ENCODE assay signal across 10 mouse cellular contexts in genomic region chr8:109595854-109596253, GRCm38 (mm10). TPM values are rescaled to one million over a fixed set of nuclear protein-coding genes. Genes with fewer than 3 reads are reported as not detected.
DNase-seq lines count a peak whose midpoint lies in the region; ATAC-seq and TF ChIP-seq lines count a peak whose summit lies in the region.
"Had no signal": no experiment of that assay in that cellular context is flagged by ENCODE, and none has a peak within 500 bp of the region (broad histone marks: within the 10 kb centered on the region; RNA-seq: fewer than 3 reads in every experiment).

No protein-coding gene starts in this region.

- H3K4me3 ChIP-seq in kidney, embryonic 15.5 days (replicated peaks) = no peak overlapping the region
- H3K4me3 ChIP-seq in ES-Bruce4 (ENCODE audit: low read depth, low read length) = no peak overlapping the region
- no peak overlapping the region for H3K4me3 ChIP-seq in forebrain, postnatal 0 days (ENCODE audit: low read depth, low read length)
- H3K4me3 ChIP-seq: limb, embryonic 13.5 days had no signal

- TF ChIP-seq EP300 in ES-Bruce4 (IDR thresholded peaks at IDR 0.05; ENCODE audit: insufficient read depth, low read depth, low read length) = no peak

- WGBS in kidney, embryonic 15.5 days = 52% methylated on average over 8 of the region's 8 CpGs
- WGBS in forebrain, postnatal 0 days = 49% methylated on average over 8 of the region's 8 CpGs

- no peak for ATAC-seq in kidney, embryonic 15.5 days (replicated peaks; ENCODE audit: low FRiP score)
- no peak for ATAC-seq in forebrain, postnatal 0 days

- TF ChIP-seq POLR2A in ES-Bruce4 (IDR thresholded peaks at IDR 0.05; ENCODE audit: insufficient read depth, low read length) = no peak

- DNase-seq in kidney, adult 18-20 months = peak; percentile 51
- peak; percentile 49 for DNase-seq in brain, adult 2 months (ENCODE audit: low read depth, low spot score)
- DNase-seq in forebrain, postnatal 0 days = peak; percentile 41
- peak; percentile 75 to 76 for DNase-seq in kidney, postnatal 4 days
- DNase-seq in mesoderm, embryonic 11.5 days (ENCODE audit: low read depth, low spot score) = peak; percentile 63
- peak; percentile 57 for DNase-seq in thymus, postnatal 0 days (ENCODE audit: low spot score)

- no peak overlapping the region for H3K4me2 ChIP-seq in kidney, embryonic 15.5 days
- H3K4me2 ChIP-seq in forebrain, postnatal 0 days (ENCODE audit: low read depth) = no peak overlapping the region
- H3K4me2 ChIP-seq: limb, embryonic 13.5 days had no signal

- H3K9ac ChIP-seq in kidney, embryonic 15.5 days = no peak overlapping the region
- H3K9ac ChIP-seq in ES-Bruce4 (ENCODE audit: low read depth, poor library complexity, severe bottlenecking) = no peak overlapping the region
- H3K9ac ChIP-seq in forebrain, postnatal 0 days = no peak overlapping the region
- H3K9ac ChIP-seq: limb, embryonic 13.5 days had no signal

- peak; percentile 96 for TF ChIP-seq CTCF in ES-Bruce4 (IDR thresholded peaks at IDR 0.05; ENCODE audit: low read depth, low read length)
- TF ChIP-seq CTCF in forebrain, postnatal 0 days (IDR thresholded peaks at IDR 0.05; ENCODE audit: low read depth) = peak; percentile 79

- peaks cover 66% of the 10 kb centered on the region for H3K36me3 ChIP-seq in kidney, embryonic 15.5 days
- H3K36me3 ChIP-seq in ES-Bruce4 (ENCODE audit: control insufficient read depth, insufficient read depth, low read length, poor library complexity, severe bottlenecking) = peaks cover 37% of the 10 kb centered on the region
- peaks cover 36% of the 10 kb centered on the region for H3K36me3 ChIP-seq in forebrain, postnatal 0 days (ENCODE audit: insufficient read depth)

- H3K9me3 ChIP-seq in kidney, embryonic 15.5 days (replicated peaks) = no peaks in the 10 kb centered on the region
- H3K9me3 ChIP-seq in ES-Bruce4 (replicated peaks; ENCODE audit: control insufficient read depth, insufficient read depth, low read length, poor library complexity, severe bottlenecking) = no peaks in the 10 kb centered on the region
- H3K9me3 ChIP-seq in forebrain, postnatal 0 days (ENCODE audit: low read length) = no peaks in the 10 kb centered on the region
- H3K9me3 ChIP-seq: limb, embryonic 13.5 days had no signal

- no peak overlapping the region for H3K27ac ChIP-seq in kidney, embryonic 15.5 days
- H3K27ac ChIP-seq in ES-Bruce4 (ENCODE audit: insufficient read depth, low read length) = no peak overlapping the region
- no peak overlapping the region for H3K27ac ChIP-seq in forebrain, postnatal 0 days (ENCODE audit: low read depth, low read length)
- H3K27ac ChIP-seq: limb, embryonic 13.5 days had no signal

- no peaks in the 10 kb centered on the region for H3K27me3 ChIP-seq in kidney, embryonic 15.5 days
- no peaks in the 10 kb centered on the region for H3K27me3 ChIP-seq in ES-Bruce4 (ENCODE audit: control insufficient read depth, insufficient read depth, low read length, poor library complexity, severe bottlenecking)
- H3K27me3 ChIP-seq in forebrain, postnatal 0 days (ENCODE audit: insufficient read depth, low read length) = no peaks in the 10 kb centered on the region
- H3K27me3 ChIP-seq: limb, embryonic 13.5 days had no signal

- H3K4me1 ChIP-seq in kidney, embryonic 15.5 days = no peaks in the 10 kb centered on the region
- no peaks in the 10 kb centered on the region for H3K4me1 ChIP-seq in ES-Bruce4 (ENCODE audit: control insufficient read depth, insufficient read depth, low read length)
- H3K4me1 ChIP-seq in forebrain, postnatal 0 days (ENCODE audit: insufficient read depth) = no peaks in the 10 kb centered on the region
- H3K4me1 ChIP-seq: limb, embryonic 13.5 days had no signal

RNA-seq across cellular contexts. Expression of gene Dhodh, which starts 12.6 kb away (rescaled TPM):
- 42.0 and 50.2 TPM in 2 replicates for polyA plus RNA-seq in kidney, embryonic 15.5 days (2015; fragmentation: Nextera tagmentation; extraction: Ambion mirVana)
- polyA plus RNA-seq in ES-Bruce4 (2011; ENCODE audit: insufficient read depth, insufficient read length, low read depth, missing spikeins) = 25.8 and 27.9 TPM in 2 replicates
- 26.1 and 26.4 TPM in 2 replicates for total RNA-seq in forebrain, postnatal 0 days (2014; rRNA removed)
- polyA plus RNA-seq in forebrain, postnatal 0 days (2015; fragmentation: Nextera tagmentation; extraction: Ambion mirVana) = 27.7 and 27.9 TPM in 2 replicates
- 37.3 and 37.6 TPM in 2 replicates for polyA plus RNA-seq in thymus, postnatal 0 days (2015; fragmentation: Nextera tagmentation; extraction: Ambion mirVana)

RNA-seq across cellular contexts. Expression of gene Hp, which starts 16.9 kb away (rescaled TPM):
- 5.7 and 6.0 TPM in 2 replicates for polyA plus RNA-seq in kidney, embryonic 15.5 days (2015; fragmentation: Nextera tagmentation; extraction: Ambion mirVana)
- not detected in 2 replicates for polyA plus RNA-seq in ES-Bruce4 (2011; ENCODE audit: insufficient read depth, insufficient read length, low read depth, missing spikeins)
- total RNA-seq in forebrain, postnatal 0 days (2014; rRNA removed) = 0.15 and 1.5 TPM in 2 replicates
- polyA plus RNA-seq in forebrain, postnatal 0 days (2015; fragmentation: Nextera tagmentation; extraction: Ambion mirVana) = 0.38 and 0.44 TPM in 2 replicates
- polyA plus RNA-seq in thymus, postnatal 0 days (2015; fragmentation: Nextera tagmentation; extraction: Ambion mirVana) = 2.2 and 2.7 TPM in 2 replicates

RNA-seq across cellular contexts. Expression of gene Pkd1l3, which starts 18.5 kb away (rescaled TPM):
- 0.09 and 0.14 TPM in 2 replicates for polyA plus RNA-seq in kidney, embryonic 15.5 days (2015; fragmentation: Nextera tagmentation; extraction: Ambion mirVana)
- polyA plus RNA-seq in ES-Bruce4 (2011; ENCODE audit: insufficient read depth, insufficient read length, low read depth, missing spikeins) = not detected in 2 replicates
- 0.24 TPM in 1 of 2 replicates, not detected in the other for total RNA-seq in forebrain, postnatal 0 days (2014; rRNA removed)
- 0.21 TPM in 1 of 2 replicates, not detected in the other for polyA plus RNA-seq in forebrain, postnatal 0 days (2015; fragmentation: Nextera tagmentation; extraction: Ambion mirVana)
- 0.14 and 0.26 TPM in 2 replicates for polyA plus RNA-seq in thymus, postnatal 0 days (2015; fragmentation: Nextera tagmentation; extraction: Ambion mirVana)
- polyA plus RNA-seq: embryonic facial prominence, embryonic 14.5 days had no signal

RNA-seq across cellular contexts. Expression of gene Txnl4b, which starts 30.2 kb away (rescaled TPM):
- polyA plus RNA-seq in kidney, embryonic 15.5 days (2015; fragmentation: Nextera tagmentation; extraction: Ambion mirVana) = 25.4 and 26.7 TPM in 2 replicates
- polyA plus RNA-seq in ES-Bruce4 (2011; ENCODE audit: insufficient read depth, insufficient read length, low read depth, missing spikeins) = 7.5 and 10.5 TPM in 2 replicates
- 12.0 and 12.2 TPM in 2 replicates for total RNA-seq in forebrain, postnatal 0 days (2014; rRNA removed)
- 34.0 and 35.2 TPM in 2 replicates for polyA plus RNA-seq in forebrain, postnatal 0 days (2015; fragmentation: Nextera tagmentation; extraction: Ambion mirVana)
- polyA plus RNA-seq in thymus, postnatal 0 days (2015; fragmentation: Nextera tagmentation; extraction: Ambion mirVana) = 30.6 and 32.9 TPM in 2 replicates

RNA-seq across cellular contexts. Expression of gene Dhx38, which starts 30.2 kb away (rescaled TPM):
- 24.0 and 25.7 TPM in 2 replicates for polyA plus RNA-seq in kidney, embryonic 15.5 days (2015; fragmentation: Nextera tagmentation; extraction: Ambion mirVana)
- polyA plus RNA-seq in ES-Bruce4 (2011; ENCODE audit: insufficient read depth, insufficient read length, low read depth, missing spikeins) = 32.5 and 36.3 TPM in 2 replicates
- 23.2 and 28.2 TPM in 2 replicates for total RNA-seq in forebrain, postnatal 0 days (2014; rRNA removed)
- polyA plus RNA-seq in forebrain, postnatal 0 days (2015; fragmentation: Nextera tagmentation; extraction: Ambion mirVana) = 12.8 and 14.1 TPM in 2 replicates
- polyA plus RNA-seq in thymus, postnatal 0 days (2015; fragmentation: Nextera tagmentation; extraction: Ambion mirVana) = 18.7 and 18.8 TPM in 2 replicates
